19 mouse cellular contexts compared by ENCODE assay signal in the genomic region with DNA sequence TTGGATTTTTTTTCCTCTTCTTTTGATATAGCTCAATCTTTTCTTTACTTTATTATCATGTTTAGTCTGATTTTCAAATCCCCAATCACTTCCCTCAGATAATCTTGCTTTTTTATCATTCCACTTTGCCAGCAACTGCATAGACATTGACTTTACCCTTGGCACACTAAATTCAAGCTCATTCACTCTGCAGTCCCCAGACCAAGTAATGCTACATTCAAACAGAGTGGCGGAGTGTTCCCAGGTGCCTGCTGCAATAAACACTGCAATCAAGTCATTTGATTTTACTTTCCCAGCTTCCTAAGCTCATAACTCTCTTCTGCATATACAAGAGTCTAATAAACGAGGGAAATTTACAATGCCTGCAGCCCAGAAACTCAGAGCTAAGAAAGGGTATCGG.
"Had no signal": no experiment of that assay in that cellular context is flagged by ENCODE, and none has a peak within 500 bp of the region (broad histone marks: within the 10 kb centered on the region; RNA-seq: fewer than 3 reads in every experiment).

No protein-coding gene starts in this region.

- H3K27ac ChIP-seq: liver, embryonic 14.5 days; midbrain, embryonic 10.5 days; midbrain, embryonic 12.5 days; neural tube, embryonic 12.5 days had no signal

- H3K4me3 ChIP-seq: midbrain, embryonic 10.5 days; midbrain, embryonic 12.5 days; myocyte; neural tube, embryonic 12.5 days had no signal

- H3K4me1 ChIP-seq: midbrain, embryonic 10.5 days; midbrain, embryonic 12.5 days; neural tube, embryonic 12.5 days had no signal

- ATAC-seq: midbrain, embryonic 16.5 days had no signal

- H3K9me3 ChIP-seq: midbrain, embryonic 10.5 days; midbrain, embryonic 12.5 days; neural tube, embryonic 12.5 days had no signal

- H3K36me3 ChIP-seq: midbrain, embryonic 10.5 days; midbrain, embryonic 12.5 days; neural tube, embryonic 12.5 days had no signal

- H3K9ac ChIP-seq: liver, embryonic 14.5 days; lung, embryonic 14.5 days; midbrain, embryonic 12.5 days; neural tube, embryonic 12.5 days had no signal

- DNase-seq: lung, adult 18-20 months; lung, embryonic 14.5 days; lung, postnatal 10 days; lung, postnatal 4 days; midbrain, embryonic 14.5 days; retina, postnatal 1 day; right cerebral cortex, adult 18-20 months; right cerebral cortex, postnatal 25 days; right cerebral cortex, postnatal 4 days; spleen, adult 18-20 months; thymus, adult 18-20 months; thymus, postnatal 14 days; thymus, postnatal 36 days had no signal

- H3K27me3 ChIP-seq: midbrain, embryonic 12.5 days; neural tube, embryonic 12.5 days had no signal

- H3K4me2 ChIP-seq: lung, embryonic 14.5 days; midbrain, embryonic 12.5 days; neural tube, embryonic 12.5 days had no signal
